Mouse (Mus musculus) C2C12 (cell line): ENCODE data around the gene Gon7.

Source experiments
- CTCF ChIP-seq: IDR thresholded peaks from one replicate; pipeline ENCODE4 v1.5.1; 2011; ENCODE audit not compliant: control insufficient read depth, insufficient read depth, insufficient read length
- MYOD1 ChIP-seq: IDR thresholded peaks from one replicate; pipeline ENCODE4 v1.6.1; 2011; ENCODE audit warnings: low read depth; ENCODE audit not compliant: control insufficient read depth, insufficient read length
- MYOG ChIP-seq: IDR thresholded peaks from one replicate; pipeline ENCODE4 v1.6.1; 2011; ENCODE audit not compliant: control insufficient read depth, insufficient read length; ENCODE audit errors: extremely low read depth
- USF1 ChIP-seq: IDR thresholded peaks from one replicate; pipeline ENCODE4 v1.6.1; 2011; ENCODE audit warnings: low read depth, mild to moderate bottlenecking, control low read depth, moderate library complexity

DNA sequence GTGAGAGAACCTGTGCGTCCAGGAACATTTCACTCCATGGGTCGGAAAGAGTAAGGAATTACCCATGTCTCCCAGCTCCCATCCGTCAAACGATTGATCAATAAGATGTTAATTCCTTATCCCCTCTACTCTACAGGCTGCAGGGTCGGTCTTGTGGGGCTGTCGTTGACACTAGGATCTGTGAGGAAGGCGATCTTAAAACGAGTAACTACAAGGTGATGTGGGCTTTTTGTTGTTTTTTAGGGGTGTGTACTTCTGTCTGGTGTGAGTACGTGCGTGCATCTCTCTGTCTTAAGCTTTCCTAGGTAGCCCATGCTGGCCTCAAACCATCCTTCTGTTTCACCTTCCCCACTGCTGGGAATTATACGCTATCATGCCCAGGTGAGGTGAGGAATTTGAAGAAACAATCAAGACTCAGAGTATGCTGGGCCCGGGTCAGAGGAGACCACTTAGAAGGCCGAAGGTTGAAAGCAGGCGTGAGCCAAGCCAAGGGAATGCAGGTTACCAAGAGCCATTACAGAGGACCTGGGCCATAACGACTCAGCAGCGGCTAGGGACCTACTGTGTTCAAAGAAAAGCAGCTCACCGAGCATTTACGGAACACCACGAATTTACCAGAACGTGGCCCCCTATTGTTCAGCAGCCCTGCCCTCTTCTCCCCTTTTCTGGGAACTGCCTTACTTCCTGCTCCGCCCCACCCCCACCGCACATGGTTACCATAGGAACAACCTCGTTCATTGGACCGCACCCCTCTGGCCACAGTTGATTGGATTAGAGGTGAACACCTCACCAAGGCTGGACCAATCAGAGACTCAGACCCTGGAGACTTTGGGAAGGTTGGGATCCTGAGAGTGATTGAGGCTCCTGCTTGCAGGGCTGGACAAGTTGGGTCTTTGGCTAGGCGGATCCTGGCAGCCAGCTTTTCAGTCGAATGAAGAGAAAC lies 27.5 kb downstream of the Gon7 start:
- TF ChIP-seq USF1 (no peak), CTCF (no peak), MYOD1 (no peak), MYOG (no peak)
